Mouse (Mus musculus): ENCODE measurements around the gene Cavin2.

GRCm38 (mm10) chr1:51270196-51270935, 18.6 kb upstream of the Cavin2 start:
- TF ChIP-seq CTCF (conservative IDR thresholded peaks at IDR 0.05; ENCODE audit: low read length), result no peak
- no peak for TF ChIP-seq NANOG (IDR thresholded peaks at IDR 0.05; ENCODE audit: borderline replicate concordance, low read length)
- TF ChIP-seq POU5F1 (IDR thresholded peaks at IDR 0.05; ENCODE audit: borderline replicate concordance, low read length), result no peak
